Mouse (Mus musculus) forebrain, embryonic 13.5 days (tissue): ENCODE data around the gene Wwc2. TPM values are rescaled to one million over a fixed set of nuclear protein-coding genes. Genes with fewer than 3 reads are reported as not detected.
"Not testable (repeated sequence)": the region's sequence is repeated elsewhere in the genome, so short reads cannot be mapped to it uniquely, and the experiment has no call there.

Experiments used
- ATAC-seq: fragments of 200-750 bp; cut with Nextera tagmentation; 2 replicates; pipeline ENCODE4 v1.8.0; 2017
- H3K27ac ChIP-seq: fragments of 300-500 bp; sonication (generic); 2 replicates; pipeline ENCODE4 v1.5.1; 2015; ENCODE audit warnings: inconsistent platforms, mild to moderate bottlenecking, moderate library complexity
- H3K27me3 ChIP-seq: fragments of 300-500 bp; sonication (generic); 2 replicates; pipeline ENCODE4 v1.6.1; 2015; ENCODE audit warnings: mild to moderate bottlenecking, inconsistent platforms
- H3K36me3 ChIP-seq: fragments of 300-500 bp; sonication (generic); 2 replicates; pipeline ENCODE4 v1.6.1; 2015; ENCODE audit warnings: mild to moderate bottlenecking, inconsistent platforms; ENCODE audit not compliant: poor library complexity, severe bottlenecking
- H3K4me1 ChIP-seq: fragments of 300-500 bp; sonication (generic); 2 replicates; pipeline ENCODE4 v1.6.1; 2015; ENCODE audit warnings: inconsistent platforms
- H3K4me2 ChIP-seq: fragments of 300-500 bp; sonication (generic); 2 replicates; pipeline ENCODE4 v1.6.1; 2015; ENCODE audit warnings: inconsistent platforms, mild to moderate bottlenecking, moderate library complexity
- H3K4me3 ChIP-seq: fragments of 300-500 bp; sonication (generic); 2 replicates; pipeline ENCODE4 v1.5.1; 2015; ENCODE audit warnings: mild to moderate bottlenecking, inconsistent platforms
- H3K9ac ChIP-seq: fragments of 300-500 bp; sonication (generic); 2 replicates; pipeline ENCODE4 v1.6.1; 2015; ENCODE audit warnings: mild to moderate bottlenecking, inconsistent platforms
- H3K9me3 ChIP-seq: fragments of 300-500 bp; sonication (generic); replicated peaks from 2 replicates; pipeline ENCODE4 v1.6.1; 2016; ENCODE audit warnings: inconsistent platforms
- WGBS: fragments of 180-500 bp; shearing (Covaris S2); methylation state at CpG from one replicate; pipeline ENCODE4 v1.1.7; 2015; 5-methylcytosine and 5-hydroxymethylcytosine counted together
- polyA plus RNA-seq: library from polyadenylated mRNA; unstranded; fragments of >200 nt; fragmentation: Nextera tagmentation; extraction: Ambion mirVana; gene quantifications from 2 replicates; pipeline ENCODE4 v1.2.1, GENCODE M21; 2015

Wwc2 gene
- polyA plus RNA-seq, 1 experiment from 2014 or later = 3.5 TPM

DNA sequence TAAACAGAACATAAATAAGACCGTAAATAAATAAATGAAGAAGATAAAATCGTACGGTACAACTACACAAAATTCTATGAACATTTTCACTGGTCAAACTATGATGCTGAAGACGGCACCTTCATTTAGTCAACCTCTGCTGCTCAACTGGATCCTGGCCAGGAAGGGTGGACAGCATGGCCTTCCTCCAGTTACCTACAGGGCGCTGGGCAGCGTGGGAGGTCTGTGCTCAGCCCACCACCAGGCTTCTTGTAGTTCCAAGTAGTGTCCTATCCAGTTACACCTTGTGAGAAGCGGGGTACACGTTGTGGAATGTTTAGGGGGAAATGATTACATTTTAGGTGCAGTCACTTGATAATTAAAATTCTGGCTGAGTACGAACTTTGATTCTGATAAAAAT is 163.8 kb downstream of the Wwc2 start:
- Histone ChIP-seq H3K9ac (no peak overlapping the region), H3K4me3 (no peak overlapping the region), H3K27me3 (no peaks in the 10 kb centered on the region), H3K4me1 (peaks cover 13% of the 10 kb centered on the region), H3K36me3 (peaks cover 8% of the 10 kb centered on the region; the same call in 1 of the 2 replicates), H3K9me3 (no peaks in the 10 kb centered on the region), H3K4me2 (no peak overlapping the region), H3K27ac (no peak overlapping the region)
- ATAC-seq = no peak
- 92% methylated on average over 9 of the region's 9 CpGs for WGBS

DNA sequence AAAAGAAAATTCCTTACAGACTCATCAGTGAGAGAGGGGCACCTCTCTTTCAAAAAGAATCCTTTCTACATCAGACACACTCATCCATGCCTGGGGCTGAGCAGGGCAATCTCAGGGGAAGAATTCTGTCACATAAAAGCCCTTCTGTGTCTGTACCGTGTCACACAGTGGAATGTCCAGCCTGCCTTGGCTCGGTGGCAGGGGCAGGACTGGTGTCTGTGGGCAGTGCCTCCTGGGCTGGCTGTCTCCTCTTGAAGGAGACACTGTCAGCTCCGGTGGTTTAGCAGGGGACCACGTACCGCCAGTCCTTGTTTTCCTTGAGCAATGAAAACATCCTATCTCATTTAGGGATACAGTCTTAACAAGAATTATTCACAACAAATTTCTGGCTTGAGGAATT is 165.1 kb downstream of the Wwc2 start:
- no peaks in the 10 kb centered on the region for H3K36me3 ChIP-seq
- WGBS = 40% methylated on average over 5 of the region's 5 CpGs
- no peak overlapping the region for H3K9ac ChIP-seq
- peaks cover 13% of the 10 kb centered on the region for H3K4me1 ChIP-seq
- no peak overlapping the region for H3K4me3 ChIP-seq
- H3K9me3 ChIP-seq = no peaks in the 10 kb centered on the region
- no peak for ATAC-seq
- no peak overlapping the region for H3K4me2 ChIP-seq
- H3K27ac ChIP-seq = no peak overlapping the region
- H3K27me3 ChIP-seq = no peaks in the 10 kb centered on the region

DNA sequence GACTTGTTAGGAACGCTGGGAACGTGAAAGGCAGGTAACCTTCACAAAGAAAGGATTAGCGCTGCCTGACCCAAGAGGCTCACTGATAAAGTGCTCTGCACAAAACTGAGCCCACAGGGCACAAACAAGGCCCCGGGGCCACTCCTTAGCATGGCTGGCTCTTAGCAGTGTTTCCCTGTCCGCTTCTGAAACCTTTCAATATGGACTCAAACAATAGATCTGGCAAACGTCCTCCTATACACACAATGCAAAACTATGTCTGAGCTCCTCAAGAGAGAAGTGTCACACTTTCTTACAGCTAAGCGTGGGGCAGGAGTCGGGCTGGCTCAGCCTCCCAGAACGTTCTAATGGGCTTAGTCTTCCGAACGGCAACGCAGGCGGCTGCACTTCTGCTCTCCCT is 166.5 kb downstream of the Wwc2 start, which contains the start of gene Cldn22:
Gene Cldn22 (plus strand): TSS at position 301 of the 400 bp plus-strand sequence.
- Histone ChIP-seq H3K36me3 (no peaks in the 10 kb centered on the region), H3K4me3 (no peak within 1 kb of the TSS), H3K9me3 (no peaks in the 10 kb centered on the region), H3K27me3 (no peaks in the 10 kb centered on the region), H3K4me2 (0 out of 2 replicates have a peak within 1 kb of the TSS, but pooled peaks have one; percentile 3), H3K27ac (no peak within 1 kb of the TSS), H3K9ac (no peak within 1 kb of the TSS), H3K4me1 (peaks cover 13% of the 10 kb centered on the region)
- ATAC-seq = peak; percentile 22; the same call in 1 of the 2 replicates
- WGBS = 8% methylated on average over 13 of the region's 13 CpGs

DNA sequence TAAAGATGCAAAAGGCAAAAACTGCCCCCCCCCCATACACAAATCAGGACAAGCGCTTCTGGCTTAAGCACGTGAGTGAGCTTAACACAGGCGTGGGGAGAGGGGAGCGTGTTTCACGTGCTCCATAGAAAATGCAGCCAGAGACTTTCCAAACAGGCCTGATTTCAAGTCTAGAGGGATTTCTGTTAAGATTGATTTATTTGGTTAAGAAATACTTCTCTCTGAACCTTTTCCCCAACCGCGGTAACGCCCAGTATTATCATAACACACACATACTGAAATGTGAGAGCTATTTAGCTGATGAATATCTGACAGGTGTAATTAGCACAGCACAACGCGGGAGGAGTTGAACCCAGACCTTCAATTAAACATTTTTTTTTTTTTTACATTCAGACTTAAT is 166.9 kb downstream of the Wwc2 start:
- WGBS = 28% methylated on average over 10 of the region's 10 CpGs
- H3K9ac ChIP-seq = no peak overlapping the region
- ATAC-seq = no peak
- H3K36me3 ChIP-seq = no peaks in the 10 kb centered on the region
- no peaks in the 10 kb centered on the region for H3K9me3 ChIP-seq
- H3K27ac ChIP-seq = no peak overlapping the region
- no peak overlapping the region for H3K4me2 ChIP-seq
- H3K4me1 ChIP-seq = peaks cover 13% of the 10 kb centered on the region
- no peak overlapping the region for H3K4me3 ChIP-seq
- no peaks in the 10 kb centered on the region for H3K27me3 ChIP-seq

DNA sequence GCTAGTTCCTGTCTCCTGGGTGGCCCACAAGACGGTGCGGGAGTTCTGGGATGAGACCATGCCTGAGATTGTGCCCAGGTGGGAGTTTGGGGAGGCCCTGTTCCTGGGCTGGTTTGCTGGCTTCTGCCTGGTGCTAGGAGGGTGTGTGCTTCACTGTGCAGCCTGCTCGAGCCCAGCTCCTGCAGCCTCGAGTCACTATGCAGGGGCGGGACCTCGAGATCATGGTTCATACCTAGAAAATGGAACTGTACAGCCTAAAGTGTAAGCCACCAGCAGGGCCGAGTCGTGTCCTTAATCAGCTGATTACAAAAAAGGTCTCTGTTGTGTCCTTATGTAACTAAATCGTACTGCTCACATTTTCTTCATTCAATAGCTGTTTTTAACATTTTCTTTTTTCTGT is 168.2 kb downstream of the Wwc2 start:
- not testable (repeated sequence) for H3K27me3 ChIP-seq, H3K27ac ChIP-seq
- 91% methylated on average over 7 of the region's 9 CpGs for WGBS

DNA sequence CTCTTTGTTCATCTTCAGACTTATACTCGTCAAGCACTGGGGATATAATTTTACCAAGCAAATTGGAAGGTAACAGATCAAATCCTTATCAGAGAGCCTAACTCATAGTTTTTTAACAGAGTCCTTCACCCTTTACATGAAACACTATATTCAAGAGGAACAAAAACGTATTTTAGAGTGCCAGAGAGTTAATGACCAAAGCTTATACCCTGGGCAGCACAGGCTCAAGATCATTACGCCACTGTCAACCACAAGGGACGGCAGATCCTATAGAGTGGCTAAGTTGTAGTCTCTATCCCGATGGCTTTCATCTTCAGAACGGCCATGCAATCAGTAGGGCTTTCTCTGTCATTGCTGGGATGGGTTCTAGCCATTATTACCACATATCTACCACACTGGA is 168.9 kb downstream of the Wwc2 start, which contains the start of gene Cldn24:
Gene Cldn24 (plus strand): TSS at position 301 of the 400 bp plus-strand sequence.
- ATAC-seq = no peak
- peaks cover 13% of the 10 kb centered on the region for H3K4me1 ChIP-seq
- no peak within 1 kb of the TSS for H3K4me3 ChIP-seq
- H3K9me3 ChIP-seq = no peaks in the 10 kb centered on the region
- H3K9ac ChIP-seq = no peak within 1 kb of the TSS
- no peaks in the 10 kb centered on the region for H3K27me3 ChIP-seq
- no peaks in the 10 kb centered on the region for H3K36me3 ChIP-seq
- WGBS = 81% methylated on average over 6 of the region's 6 CpGs
- no peak within 1 kb of the TSS for H3K4me2 ChIP-seq
- no peak within 1 kb of the TSS for H3K27ac ChIP-seq

More for the DNA sequence above, 168.2 kb downstream of the Wwc2 start:
- ATAC-seq, H3K4me2 ChIP-seq, H3K36me3 ChIP-seq, H3K9ac ChIP-seq, H3K9me3 ChIP-seq, H3K4me3 ChIP-seq: not testable (repeated sequence)
- peaks cover 13% of the 10 kb centered on the region for H3K4me1 ChIP-seq

DNA sequence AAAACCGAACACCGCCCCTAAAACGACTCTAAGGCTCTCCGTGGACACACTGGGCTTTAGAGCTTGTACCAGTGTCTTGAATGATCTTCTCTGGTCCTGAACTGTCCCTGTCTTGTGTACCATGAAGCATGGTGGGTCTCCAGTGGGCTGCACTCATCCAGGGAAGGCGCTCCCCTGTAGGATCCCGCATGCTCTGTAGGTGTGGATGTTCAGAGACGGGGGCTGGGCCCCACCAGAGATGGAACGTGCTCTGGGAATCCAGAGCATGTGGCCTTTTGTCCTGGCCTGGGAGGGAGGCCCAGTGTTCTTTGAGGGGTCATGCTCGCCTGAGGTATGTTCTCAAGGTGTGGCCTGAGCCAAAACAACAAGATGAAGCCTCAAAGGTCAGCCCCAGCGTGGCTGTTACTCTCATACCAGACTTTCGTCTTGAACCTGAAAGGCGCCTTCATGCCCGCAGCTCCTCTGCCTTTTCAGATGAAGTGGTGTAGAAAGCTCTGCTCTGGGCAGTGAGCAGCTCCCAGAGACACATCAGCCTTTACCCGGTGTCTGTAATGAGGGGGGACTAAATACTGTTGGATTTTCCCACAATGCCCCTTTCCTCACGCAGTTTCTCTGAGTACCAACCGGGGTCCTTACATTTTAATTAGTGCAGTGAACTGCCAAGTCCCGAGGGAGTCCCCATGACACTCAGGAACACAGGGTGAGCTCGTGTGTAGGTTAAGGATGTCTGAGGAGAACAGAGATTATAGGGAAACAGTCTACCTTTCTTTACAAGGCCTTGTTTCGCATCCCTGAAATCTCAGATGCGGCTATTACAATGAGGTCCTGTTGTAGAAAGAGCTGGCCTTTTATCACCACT is 169.6 kb downstream of the Wwc2 start:
- no peak overlapping the region for H3K4me3 ChIP-seq
- H3K36me3 ChIP-seq = no peaks in the 10 kb centered on the region
- H3K27me3 ChIP-seq = no peaks in the 10 kb centered on the region
- H3K27ac ChIP-seq = no peak overlapping the region
- H3K4me1 ChIP-seq = peaks cover 13% of the 10 kb centered on the region
- no peak for ATAC-seq
- WGBS = 78% methylated on average over 20 of the region's 20 CpGs
- H3K9me3 ChIP-seq = no peaks in the 10 kb centered on the region
- H3K4me2 ChIP-seq = no peak overlapping the region
- H3K9ac ChIP-seq = no peak overlapping the region

DNA sequence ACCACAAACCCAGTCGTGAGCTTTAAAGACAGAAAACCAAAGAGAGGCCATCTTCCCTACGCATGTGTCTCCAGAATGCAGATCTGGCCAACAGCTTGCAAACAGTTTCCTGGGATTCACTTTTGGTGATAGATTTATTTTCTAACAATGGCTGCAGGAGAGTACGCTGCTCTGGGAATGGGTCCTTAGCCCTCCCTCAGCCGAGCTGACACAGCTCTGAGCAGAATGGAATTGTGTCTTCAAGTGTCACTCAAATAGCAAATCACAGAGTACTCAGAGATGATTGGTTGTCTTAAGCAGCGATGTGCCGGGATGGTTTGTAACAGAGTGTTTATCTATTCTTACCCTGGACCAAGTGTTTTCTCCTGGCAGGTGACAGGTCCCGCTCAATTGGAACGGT is 171.7 kb downstream of the Wwc2 start:
- Histone ChIP-seq H3K27me3 (no peaks in the 10 kb centered on the region), H3K36me3 (no peaks in the 10 kb centered on the region), H3K9ac (no peak overlapping the region), H3K27ac (no peak overlapping the region), H3K4me3 (no peak overlapping the region), H3K4me2 (no peak overlapping the region), H3K9me3 (no peaks in the 10 kb centered on the region), H3K4me1 (peaks cover 5% of the 10 kb centered on the region)
- ATAC-seq = no peak
- WGBS = 86% methylated on average over 8 of the region's 8 CpGs

DNA sequence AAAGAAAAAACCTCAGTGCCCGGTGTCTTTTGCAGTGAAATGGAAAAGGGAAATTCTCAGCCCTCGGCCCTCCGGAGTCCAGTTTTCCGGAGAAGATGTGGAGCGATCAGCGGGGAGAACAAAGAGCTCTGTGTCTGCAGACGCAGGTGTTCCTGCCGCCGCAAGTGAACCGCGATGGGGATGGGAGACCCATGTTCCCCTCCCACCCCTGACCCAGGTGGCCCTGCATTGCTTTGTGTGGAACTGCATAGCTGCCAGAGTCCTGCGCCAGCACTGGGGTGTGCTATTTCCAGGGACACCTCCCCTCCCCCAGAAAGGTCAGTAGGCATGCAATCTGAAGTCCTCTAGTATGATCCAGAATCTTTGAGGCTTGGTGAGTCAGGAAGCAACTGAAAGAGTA is 179.5 kb downstream of the Wwc2 start:
- no peak for ATAC-seq
- H3K4me3 ChIP-seq = no peak overlapping the region
- WGBS = 79% methylated on average over 12 of the region's 12 CpGs
- H3K9ac ChIP-seq = no peak overlapping the region
- H3K27me3 ChIP-seq = no peaks in the 10 kb centered on the region
- no peaks in the 10 kb centered on the region for H3K36me3 ChIP-seq
- H3K4me2 ChIP-seq = no peak overlapping the region
- H3K9me3 ChIP-seq = no peaks in the 10 kb centered on the region
- no peak overlapping the region for H3K27ac ChIP-seq
- H3K4me1 ChIP-seq = no peaks in the 10 kb centered on the region

DNA sequence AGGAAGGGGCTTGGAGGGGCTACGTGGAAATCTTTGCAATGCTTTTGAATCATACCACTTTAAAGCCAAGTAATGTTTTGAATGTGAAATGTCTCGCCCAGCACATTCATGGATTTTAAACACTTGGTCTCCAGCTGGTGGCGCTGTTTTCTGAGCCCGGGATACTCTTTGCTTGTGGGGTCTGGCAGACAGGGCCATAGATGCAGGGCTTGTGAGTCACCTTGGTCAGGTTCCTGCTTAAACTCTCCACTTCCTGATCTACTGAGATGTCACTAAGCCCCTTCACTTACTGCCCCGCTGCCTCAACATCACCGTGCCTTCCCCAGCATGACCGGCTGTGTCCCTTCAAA is 180.1 kb downstream of the Wwc2 start:
- Histone ChIP-seq H3K9me3 (no peaks in the 10 kb centered on the region), H3K36me3 (no peaks in the 10 kb centered on the region), H3K4me1 (no peaks in the 10 kb centered on the region), H3K9ac (no peak overlapping the region), H3K27me3 (no peaks in the 10 kb centered on the region), H3K27ac (no peak overlapping the region), H3K4me3 (no peak overlapping the region), H3K4me2 (no peak overlapping the region)
- 79% methylated on average over 7 of the region's 7 CpGs for WGBS
- no peak for ATAC-seq

DNA sequence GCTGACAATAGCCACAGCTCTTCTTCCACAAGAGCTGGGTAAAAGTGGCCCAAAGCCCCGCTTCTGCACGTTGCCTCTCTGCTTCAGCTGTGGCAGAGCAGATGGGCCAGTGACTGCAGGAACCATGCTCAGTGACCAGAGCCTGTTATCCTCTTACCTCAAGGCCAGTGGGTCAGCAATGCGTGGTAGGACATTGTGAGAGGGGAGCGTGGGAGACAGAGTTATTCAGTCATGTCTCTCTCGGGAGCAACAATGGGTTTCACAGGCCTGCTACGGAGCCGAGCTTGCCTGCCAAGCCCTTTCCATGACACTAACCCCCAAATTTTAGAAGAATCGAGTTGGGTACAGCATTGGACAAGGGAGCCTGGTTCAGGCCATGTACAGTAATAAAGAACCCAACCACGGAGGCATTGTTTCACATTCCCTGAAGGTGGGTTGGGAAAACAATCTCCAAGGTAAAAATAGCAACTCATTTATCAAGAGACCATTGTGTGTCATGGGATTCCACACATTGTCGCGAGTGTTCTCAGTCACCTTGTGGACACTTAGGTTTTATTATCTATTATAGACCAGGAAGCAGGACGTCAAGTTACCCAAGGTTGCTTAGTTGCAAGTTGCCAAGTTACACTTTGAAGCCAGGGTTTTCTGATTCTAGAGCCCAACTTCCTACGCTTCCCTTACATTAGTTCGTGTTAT is 180.6 kb downstream of the Wwc2 start:
- Histone ChIP-seq H3K9me3 (no peaks in the 10 kb centered on the region), H3K27me3 (no peaks in the 10 kb centered on the region), H3K36me3 (no peaks in the 10 kb centered on the region), H3K27ac (no peak overlapping the region), H3K4me2 (no peak overlapping the region), H3K9ac (no peak overlapping the region), H3K4me3 (no peak overlapping the region), H3K4me1 (no peaks in the 10 kb centered on the region)
- 90% methylated on average over 14 of the region's 14 CpGs for WGBS
- ATAC-seq = no peak

DNA sequence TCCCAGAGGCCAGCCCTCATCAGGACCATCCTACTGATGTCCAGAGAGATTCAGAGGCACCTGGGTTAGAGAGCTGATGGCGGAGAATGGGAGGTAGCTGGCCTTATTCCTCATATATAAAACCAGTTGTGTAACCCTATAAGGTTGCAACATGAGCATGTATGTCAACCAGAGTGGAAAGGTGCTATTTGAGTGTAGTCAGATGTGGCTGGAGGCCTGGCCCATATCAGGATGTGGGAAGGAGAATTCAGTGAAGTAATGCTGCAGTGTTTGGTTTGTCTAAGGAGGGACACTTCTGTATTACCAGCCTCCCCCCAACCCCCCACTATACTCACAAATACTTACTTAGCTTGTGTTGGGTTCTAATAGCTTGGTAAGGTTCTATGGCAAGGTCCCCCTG is 186.5 kb downstream of the Wwc2 start:
- H3K4me3 ChIP-seq = no peak overlapping the region
- ATAC-seq = no peak
- no peaks in the 10 kb centered on the region for H3K36me3 ChIP-seq
- H3K9me3 ChIP-seq = no peaks in the 10 kb centered on the region
- WGBS = 93% methylated on average over 1 of the region's 1 CpGs
- no peak overlapping the region for H3K27ac ChIP-seq
- H3K27me3 ChIP-seq = no peaks in the 10 kb centered on the region
- H3K4me2 ChIP-seq = no peak overlapping the region
- H3K9ac ChIP-seq = no peak overlapping the region
- H3K4me1 ChIP-seq = no peaks in the 10 kb centered on the region
